Mouse (Mus musculus) lung, embryonic 15.5 days (tissue): ENCODE measurements around the gene Slc16a11. TPM values are rescaled to one million over a fixed set of nuclear protein-coding genes. Genes with fewer than 3 reads are reported as not detected.
"Not testable (repeated sequence)": the region's sequence is repeated elsewhere in the genome, so short reads cannot be mapped to it uniquely, and the experiment has no call there.

Experiments
- ATAC-seq: fragments of 200-750 bp; cut with Nextera tagmentation; 2 replicates; pipeline ENCODE4 v1.8.0; 2017; ENCODE audit warnings: moderate number of reproducible peaks, borderline replicate concordance; ENCODE audit not compliant: low FRiP score, low TSS enrichment; ENCODE audit errors: extremely low read depth
- H3K27ac ChIP-seq: fragments of 300-500 bp; sonication (generic); 2 replicates; pipeline ENCODE4 v1.5.1; 2015; ENCODE audit warnings: moderate library complexity, mild to moderate bottlenecking, inconsistent platforms
- H3K27me3 ChIP-seq: fragments of 300-500 bp; sonication (generic); 2 replicates; pipeline ENCODE4 v1.6.1; 2015; ENCODE audit warnings: inconsistent platforms
- H3K36me3 ChIP-seq: fragments of 300-500 bp; sonication (generic); 2 replicates; pipeline ENCODE4 v1.6.1; 2015; ENCODE audit warnings: inconsistent platforms
- H3K4me1 ChIP-seq: fragments of 300-500 bp; sonication (generic); 2 replicates; pipeline ENCODE4 v1.6.1; 2015; ENCODE audit warnings: inconsistent platforms
- H3K4me2 ChIP-seq: fragments of 300-500 bp; sonication (generic); 2 replicates; pipeline ENCODE4 v1.6.1; 2015; ENCODE audit warnings: inconsistent platforms, mild to moderate bottlenecking, moderate library complexity
- H3K4me3 ChIP-seq: fragments of 300-500 bp; sonication (generic); 2 replicates; pipeline ENCODE4 v1.5.1; 2015; ENCODE audit warnings: mild to moderate bottlenecking, inconsistent platforms
- H3K9ac ChIP-seq: fragments of 300-500 bp; sonication (generic); 2 replicates; pipeline ENCODE4 v1.6.1; 2015; ENCODE audit warnings: inconsistent platforms
- H3K9me3 ChIP-seq: fragments of 300-500 bp; sonication (generic); 2 replicates; pipeline ENCODE4 v1.6.1; 2016; ENCODE audit warnings: inconsistent platforms
- WGBS: fragments of 180-500 bp; shearing (Covaris S2); methylation state at CpG from one replicate; pipeline ENCODE4 v1.1.7; 2015; 5-methylcytosine and 5-hydroxymethylcytosine counted together
- polyA plus RNA-seq: library from polyadenylated mRNA; unstranded; fragments of >200 nt; fragmentation: Nextera tagmentation; extraction: Ambion mirVana; gene quantifications from 2 replicates; pipeline ENCODE4 v1.2.1, GENCODE M21; 2015

Gene Slc16a11
- polyA plus RNA-seq, result 0.79 and 1.1 TPM in 2 replicates

GRCm38 (mm10) chr11:70212423-70212822 is at the start of gene Slc16a11:
Gene Slc16a11, plus strand, starts transcription at chr11:70212752.
- peaks cover 49% of the 10 kb centered on the region for H3K27me3 ChIP-seq
- H3K4me2 ChIP-seq, result peak within 1 kb of the TSS; percentile 61; the same call in 1 of the 2 replicates
- no peak within 1 kb of the TSS for H3K27ac ChIP-seq
- peaks cover 19% of the 10 kb centered on the region for H3K4me1 ChIP-seq
- no peaks in the 10 kb centered on the region for H3K36me3 ChIP-seq
- no peak within 1 kb of the TSS for H3K9ac ChIP-seq
- no peak for ATAC-seq
- H3K9me3 ChIP-seq, result no peaks in the 10 kb centered on the region
- no peak within 1 kb of the TSS for H3K4me3 ChIP-seq
- WGBS, result 52% methylated on average over 6 of the region's 6 CpGs

- no peak overlapping the region for H3K4me3 ChIP-seq
- no peak overlapping the region for H3K4me2 ChIP-seq
- H3K9me3 ChIP-seq, result no peaks in the 10 kb centered on the region
- H3K27ac ChIP-seq, result no peak overlapping the region
- no peak overlapping the region for H3K9ac ChIP-seq
- no peaks in the 10 kb centered on the region for H3K4me1 ChIP-seq
- H3K36me3 ChIP-seq, result no peaks in the 10 kb centered on the region
- ATAC-seq, result no peak
- 69% methylated on average over 16 of the region's 16 CpGs for WGBS
- H3K27me3 ChIP-seq, result no peaks in the 10 kb centered on the region
Measured at GRCm38 (mm10) chr11:70165972-70166921, 46.3 kb upstream of the Slc16a11 start.

- H3K4me2 ChIP-seq, result no peak overlapping the region
- H3K9ac ChIP-seq, result no peak overlapping the region
- H3K36me3 ChIP-seq, result no peaks in the 10 kb centered on the region
- H3K4me1 ChIP-seq, result no peaks in the 10 kb centered on the region
- no peak overlapping the region for H3K4me3 ChIP-seq
- WGBS, result 45% methylated on average over 7 of the region's 7 CpGs
- no peaks in the 10 kb centered on the region for H3K27me3 ChIP-seq
- no peaks in the 10 kb centered on the region for H3K9me3 ChIP-seq
- no peak overlapping the region for H3K27ac ChIP-seq
- no peak for ATAC-seq
Measured at GRCm38 (mm10) chr11:70168136-70168535, 44.4 kb upstream of the Slc16a11 start.

DNA sequence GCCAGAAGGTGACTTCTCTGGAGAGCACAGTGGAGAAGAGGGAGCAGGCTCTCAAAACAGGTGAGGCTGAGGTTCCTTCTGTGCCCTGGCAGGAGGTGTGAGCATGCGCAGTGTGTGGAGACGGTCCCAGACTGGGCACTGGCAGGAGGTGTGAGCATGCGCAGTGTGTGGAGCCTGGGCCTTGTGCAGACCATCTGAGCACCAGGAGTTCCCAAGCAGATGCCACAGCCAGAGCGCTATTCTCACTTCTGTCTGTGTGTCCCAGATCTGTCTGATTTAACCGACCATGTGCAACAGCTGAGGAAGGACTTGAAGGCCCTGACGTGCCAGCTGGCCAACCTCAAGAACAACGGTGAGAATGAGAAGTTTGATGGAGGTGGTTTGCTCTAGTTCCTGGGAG is 43.1 kb upstream of the Slc16a11 start:
- not testable (repeated sequence) for H3K27me3 ChIP-seq, H3K4me1 ChIP-seq, H3K4me3 ChIP-seq, ATAC-seq, H3K36me3 ChIP-seq, H3K9me3 ChIP-seq, H3K27ac ChIP-seq, H3K9ac ChIP-seq, H3K4me2 ChIP-seq
- WGBS, result 75% methylated on average over 7 of the region's 7 CpGs

DNA sequence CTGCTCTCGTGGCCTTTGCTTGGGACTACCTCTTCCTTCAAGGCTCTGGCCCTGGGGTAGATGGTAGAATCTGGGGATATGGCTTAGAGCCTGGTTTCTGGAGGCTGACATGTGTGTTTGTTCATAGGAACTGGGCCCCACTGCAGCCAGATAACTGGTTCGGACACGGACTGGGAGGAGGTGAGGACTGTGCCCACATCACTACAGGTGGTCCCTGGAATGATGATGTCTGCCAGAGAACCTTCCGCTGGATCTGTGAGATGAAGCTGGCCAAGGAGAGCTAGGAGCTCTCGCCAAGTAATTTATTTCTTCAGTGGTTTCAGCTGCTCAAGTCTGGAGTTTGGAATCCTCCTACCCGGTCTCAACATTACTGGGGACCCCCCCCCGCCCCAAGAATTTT is 42.3 kb upstream of the Slc16a11 start:
- H3K4me1 ChIP-seq, result no peaks in the 10 kb centered on the region
- no peak overlapping the region for H3K4me2 ChIP-seq
- H3K9ac ChIP-seq, result no peak overlapping the region
- no peak overlapping the region for H3K27ac ChIP-seq
- 69% methylated on average over 7 of the region's 7 CpGs for WGBS
- H3K27me3 ChIP-seq, result no peaks in the 10 kb centered on the region
- no peak overlapping the region for H3K4me3 ChIP-seq
- no peaks in the 10 kb centered on the region for H3K9me3 ChIP-seq
- no peaks in the 10 kb centered on the region for H3K36me3 ChIP-seq
- no peak for ATAC-seq

GRCm38 (mm10) chr11:70171181-70171580 is 41.4 kb upstream of the Slc16a11 start:
- 66% methylated on average over 7 of the region's 7 CpGs for WGBS
- no peaks in the 10 kb centered on the region for H3K4me1 ChIP-seq
- no peak overlapping the region for H3K9ac ChIP-seq
- ATAC-seq, result no peak
- no peaks in the 10 kb centered on the region for H3K36me3 ChIP-seq
- H3K27ac ChIP-seq, result no peak overlapping the region
- H3K9me3 ChIP-seq, result no peaks in the 10 kb centered on the region
- H3K4me2 ChIP-seq, result no peak overlapping the region
- no peak overlapping the region for H3K4me3 ChIP-seq
- no peaks in the 10 kb centered on the region for H3K27me3 ChIP-seq

DNA sequence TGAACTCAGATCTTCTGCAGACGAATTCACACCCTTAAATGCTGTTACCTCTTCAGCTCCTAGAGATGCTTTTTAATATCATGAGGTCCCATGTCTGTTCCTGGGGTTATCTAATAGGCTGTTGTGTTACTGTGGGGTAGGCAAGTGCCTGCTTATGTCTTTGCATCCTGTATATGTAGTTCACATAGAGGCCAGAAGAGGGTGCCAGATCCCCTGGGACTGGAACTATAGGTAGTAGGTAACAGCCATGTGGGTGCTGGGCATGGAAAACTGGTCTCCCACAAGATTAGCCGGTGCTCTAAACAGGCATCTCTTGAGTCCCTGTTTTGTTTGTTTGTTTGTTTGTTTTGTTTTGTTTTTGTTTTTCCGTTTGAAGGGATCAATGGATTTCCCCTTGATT is 40.7 kb upstream of the Slc16a11 start:
- WGBS, result 34% methylated on average over 3 of the region's 3 CpGs
- Histone ChIP-seq H3K9me3 (no peaks in the 10 kb centered on the region), H3K4me1 (no peaks in the 10 kb centered on the region), H3K27me3 (no peaks in the 10 kb centered on the region), H3K9ac (no peak overlapping the region), H3K4me3 (no peak overlapping the region), H3K27ac (no peak overlapping the region), H3K4me2 (no peak overlapping the region), H3K36me3 (no peaks in the 10 kb centered on the region)
- ATAC-seq, result no peak

DNA sequence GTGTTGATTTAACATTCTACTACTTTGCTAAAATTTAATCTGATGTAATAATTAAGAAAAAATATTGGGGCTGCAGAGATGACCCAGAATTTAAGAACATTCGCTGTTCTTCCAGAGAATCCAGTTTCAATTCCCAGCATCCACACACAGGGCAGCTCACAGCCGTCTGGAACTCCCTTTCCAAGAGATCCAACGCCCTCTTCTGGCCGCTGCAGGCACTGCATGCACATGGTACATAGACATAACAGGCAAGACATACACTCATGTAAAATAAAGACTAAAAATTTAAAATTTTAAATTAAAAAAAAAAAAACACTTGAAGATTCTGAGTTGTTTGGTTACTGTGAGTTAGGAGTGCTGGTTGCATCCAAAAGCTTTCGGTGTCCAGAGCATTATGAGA is 40.3 kb upstream of the Slc16a11 start:
- Histone ChIP-seq H3K4me2 (no peak overlapping the region), H3K4me3 (no peak overlapping the region), H3K9me3 (no peaks in the 10 kb centered on the region), H3K27me3 (no peaks in the 10 kb centered on the region), H3K27ac (no peak overlapping the region), H3K36me3 (no peaks in the 10 kb centered on the region), H3K9ac (no peak overlapping the region), H3K4me1 (no peaks in the 10 kb centered on the region)
- 43% methylated on average over 5 of the region's 5 CpGs for WGBS
- no peak for ATAC-seq

- no peaks in the 10 kb centered on the region for H3K4me1 ChIP-seq
- no peak for ATAC-seq
- WGBS, result 66% methylated on average over 4 of the region's 4 CpGs
Measured at GRCm38 (mm10) chr11:70174491-70174890, 38.1 kb upstream of the Slc16a11 start.

GRCm38 (mm10) chr11:70177647-70178046 is 34.9 kb upstream of the Slc16a11 start:
- Histone ChIP-seq H3K9me3 (no peaks in the 10 kb centered on the region), H3K36me3 (no peaks in the 10 kb centered on the region), H3K27ac (no peak overlapping the region), H3K4me3 (no peak overlapping the region), H3K27me3 (peaks cover 5% of the 10 kb centered on the region; the same call in 1 of the 2 replicates), H3K9ac (no peak overlapping the region), H3K4me2 (no peak overlapping the region), H3K4me1 (no peaks in the 10 kb centered on the region)
- ATAC-seq, result no peak
- 67% methylated on average over 8 of the region's 8 CpGs for WGBS

More at GRCm38 (mm10) chr11:70174491-70174890, 38.1 kb upstream of the Slc16a11 start:
- H3K27ac ChIP-seq, result no peak overlapping the region
- no peaks in the 10 kb centered on the region for H3K36me3 ChIP-seq
- H3K27me3 ChIP-seq, result peaks cover 5% of the 10 kb centered on the region; the same call in 1 of the 2 replicates
- no peak overlapping the region for H3K4me2 ChIP-seq
- no peak overlapping the region for H3K9ac ChIP-seq
- H3K4me3 ChIP-seq, result no peak overlapping the region
- H3K9me3 ChIP-seq, result no peaks in the 10 kb centered on the region

GRCm38 (mm10) chr11:70178311-70178710 is 34.2 kb upstream of the Slc16a11 start:
- Histone ChIP-seq H3K27ac (no peak overlapping the region), H3K4me2 (no peak overlapping the region), H3K4me3 (no peak overlapping the region), H3K9ac (no peak overlapping the region), H3K36me3 (no peaks in the 10 kb centered on the region), H3K4me1 (no peaks in the 10 kb centered on the region), H3K27me3 (peaks cover 5% of the 10 kb centered on the region; the same call in 1 of the 2 replicates), H3K9me3 (no peaks in the 10 kb centered on the region)
- ATAC-seq, result no peak
- 76% methylated on average over 11 of the region's 11 CpGs for WGBS

- H3K4me2 ChIP-seq, result no peak overlapping the region
- 67% methylated on average over 11 of the region's 11 CpGs for WGBS
- no peak overlapping the region for H3K4me3 ChIP-seq
- H3K4me1 ChIP-seq, result no peaks in the 10 kb centered on the region
- no peaks in the 10 kb centered on the region for H3K9me3 ChIP-seq
- H3K27me3 ChIP-seq, result peaks cover 5% of the 10 kb centered on the region; the same call in 1 of the 2 replicates
- no peaks in the 10 kb centered on the region for H3K36me3 ChIP-seq
- no peak overlapping the region for H3K27ac ChIP-seq
- no peak for ATAC-seq
- no peak overlapping the region for H3K9ac ChIP-seq
Measured at GRCm38 (mm10) chr11:70178756-70179155, 33.8 kb upstream of the Slc16a11 start.
